Mouse (Mus musculus) heart, adult 10 weeks (tissue): ENCODE measurements around the gene Zpr1. TPM values are rescaled to one million over a fixed set of nuclear protein-coding genes. Genes with fewer than 3 reads are reported as not detected.

ENCODE experiments used
- polyA plus RNA-seq: library from polyadenylated mRNA; stranded (reverse); fragments of 350-450 nt; fragmentation: Illumina TruSeq; extraction: RNeasy Lipid Tissue Mini Kit (QIAGEN cat#74804); gene quantifications from one replicate; pipeline ENCODE4 v1.2.3, GENCODE M21; 2014; ENCODE audit warnings: low read depth, low replicate concordance

The Zpr1 gene
- 23.6 TPM for polyA plus RNA-seq

GRCm38 (mm10) chr9:46272677-46273454 is at the start of gene Zpr1:
Zpr1 (plus strand) TSS chr9:46273064.

GRCm38 (mm10) chr9:46228491-46228890 is 44.4 kb upstream of the Zpr1 start, which contains the start of gene Apoa1:
Apoa1 (plus strand) TSS chr9:46228580.

GRCm38 (mm10) chr9:46235596-46235648 is 37.4 kb upstream of the Zpr1 start, which contains the start of gene Apoc3:
Apoc3 (minus strand) TSS chr9:46235636.

GRCm38 (mm10) chr9:46240526-46241153 is 32.2 kb upstream of the Zpr1 start, which contains the start of gene Apoa4:
Apoa4 (plus strand) TSS chr9:46240696.

GRCm38 (mm10) chr9:46268343-46268873 is 4.5 kb upstream of the Zpr1 start, which contains the start of gene Apoa5:
Apoa5 (plus strand) TSS chr9:46268633.

GRCm38 (mm10) chr9:46282631-46283436 is 10.0 kb downstream of the Zpr1 start, which contains the start of gene Bud13:
Bud13 (plus strand) TSS chr9:46283008.

GRCm38 (mm10) chr9:46319886-46320285 is 47.0 kb downstream of the Zpr1 start, which contains the start of gene 4931429L15Rik:
4931429L15Rik (minus strand) TSS chr9:46319986.

Other genes with a start within 250 kb of the Zpr1 start
- 4.9 TPM for gene Apoa1, start 44.5 kb upstream of the Zpr1 start, polyA plus RNA-seq
- gene Apoc3, start 37.4 kb upstream of the Zpr1 start, polyA plus RNA-seq, result 4.7 TPM
- 2.5 TPM for gene Apoa4, start 32.4 kb upstream of the Zpr1 start, polyA plus RNA-seq
- gene Apoa5, start 4.4 kb upstream of the Zpr1 start, polyA plus RNA-seq, result 0.37 TPM
- gene Bud13, start 9.9 kb downstream of the Zpr1 start, polyA plus RNA-seq, result 7.0 TPM
- not detected for gene 4931429L15Rik, start 46.9 kb downstream of the Zpr1 start, polyA plus RNA-seq